Mouse (Mus musculus) urinary bladder, postnatal 14 days (tissue): ENCODE measurements around the gene Fem1a.
A peak's percentile ranks its signal among the peaks of the same experiment; 100 is the strongest.

Experiments used
- DNase-seq: peaks from one replicate; pipeline ENCODE4 v3.0.0; 2021; ENCODE audit warnings: low spot score

Fem1a gene

GRCm38 (mm10) chr17:56256239-56256881 is at the start of gene Fem1a:
Gene Fem1a (plus strand): TSS chr17:56256810.
- peak; percentile 92 for DNase-seq

- DNase-seq = no peak
Observed at GRCm38 (mm10) chr17:56206986-56207674, 49.5 kb upstream of the Fem1a start.

DNA sequence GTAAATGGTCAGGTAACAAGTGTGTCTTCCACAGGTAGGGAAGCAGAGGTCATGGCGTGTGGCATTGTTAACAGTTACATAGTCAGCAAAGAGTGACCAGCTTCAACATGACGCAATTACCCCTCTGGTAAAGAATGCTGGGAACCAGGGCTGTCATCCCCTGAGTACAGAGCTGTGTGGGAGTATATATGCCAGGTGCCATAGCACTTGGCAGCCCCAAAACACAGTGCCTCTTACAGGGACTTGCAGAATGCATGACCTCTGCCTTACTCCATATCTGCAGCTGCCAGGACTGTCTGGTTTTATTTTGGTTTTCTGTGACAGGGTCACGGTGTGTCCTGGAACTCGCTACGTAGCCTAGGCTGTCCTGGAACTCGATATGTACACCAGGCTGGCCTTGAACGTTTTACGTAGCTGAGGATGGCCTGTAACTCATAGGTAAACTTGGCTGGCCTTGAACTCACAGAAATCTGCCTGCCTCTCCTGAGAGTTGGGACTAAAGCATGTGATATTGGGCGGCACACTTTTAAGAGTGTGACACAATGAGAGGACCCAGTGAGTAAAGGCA is 48.6 kb upstream of the Fem1a start:
- no peak for DNase-seq

DNA sequence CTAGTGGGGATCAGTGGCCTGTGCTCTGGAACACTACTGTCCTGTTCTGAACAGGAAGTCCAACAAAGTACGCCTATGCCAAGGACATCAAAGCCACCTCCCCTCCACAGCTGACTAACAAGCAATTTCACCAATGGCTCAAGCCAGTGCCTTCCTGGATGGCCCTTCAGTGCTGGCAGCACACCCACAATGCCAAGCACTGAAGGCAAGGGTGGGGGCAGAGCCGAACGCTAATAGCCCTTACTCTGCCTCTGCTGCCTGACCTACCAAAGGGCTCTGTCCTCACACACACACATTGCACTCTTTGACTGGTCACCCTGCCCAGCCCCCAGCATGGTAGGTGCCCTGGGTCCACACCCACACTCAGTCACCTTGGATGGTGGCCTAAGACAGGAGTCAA is 47.8 kb upstream of the Fem1a start:
- DNase-seq = no peak

DNA sequence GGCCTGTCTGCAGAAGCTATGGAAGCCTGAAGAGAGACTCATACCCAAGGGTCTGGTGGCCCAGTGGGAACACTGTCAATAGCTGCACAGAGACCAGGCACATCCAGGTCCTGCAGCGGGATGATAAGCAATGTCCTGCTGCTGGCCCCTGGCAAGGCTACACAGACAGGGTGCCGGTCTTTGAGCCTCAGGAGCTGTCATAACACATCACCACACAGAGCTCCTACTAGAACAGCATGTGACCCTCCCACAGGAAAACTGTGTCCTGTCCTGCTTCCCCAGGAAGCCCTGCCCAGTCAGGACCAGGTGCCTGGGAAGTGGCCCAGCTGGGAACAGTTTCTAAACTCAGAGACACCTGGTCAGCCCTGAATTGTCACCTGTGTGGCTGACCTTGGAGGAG is 45.5 kb upstream of the Fem1a start:
- DNase-seq = no peak

DNA sequence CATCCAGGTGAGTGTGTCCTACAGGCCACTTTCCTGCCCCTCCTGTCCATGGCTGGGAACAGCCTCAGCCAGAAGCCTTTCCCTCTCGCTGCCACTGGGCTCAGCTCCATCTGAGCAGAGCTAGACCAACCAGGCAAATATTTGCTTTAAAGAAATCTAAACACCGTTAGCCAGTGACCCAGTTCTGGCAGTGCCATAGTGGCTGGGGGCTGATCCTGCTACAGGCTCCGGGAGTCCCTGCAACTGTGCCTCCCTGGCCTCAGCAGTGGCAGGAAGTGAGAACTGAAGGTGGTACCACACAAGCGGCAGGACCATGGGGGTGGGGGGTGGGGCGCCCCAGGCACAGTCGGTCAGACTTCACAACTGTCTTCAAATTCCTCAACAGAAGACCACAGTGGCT is 43.9 kb upstream of the Fem1a start:
- no peak for DNase-seq

GRCm38 (mm10) chr17:56214229-56214628 is 42.4 kb upstream of the Fem1a start:
- DNase-seq = no peak

GRCm38 (mm10) chr17:56217670-56218069 is 38.9 kb upstream of the Fem1a start:
- no peak for DNase-seq

GRCm38 (mm10) chr17:56218377-56219191 is 38.0 kb upstream of the Fem1a start, which contains the start of gene Dpp9:
Gene Dpp9 (minus strand): TSS chr17:56218905.
- DNase-seq = peak; percentile 89

GRCm38 (mm10) chr17:56219251-56219650 is 37.4 kb upstream of the Fem1a start:
- no peak for DNase-seq

DNA sequence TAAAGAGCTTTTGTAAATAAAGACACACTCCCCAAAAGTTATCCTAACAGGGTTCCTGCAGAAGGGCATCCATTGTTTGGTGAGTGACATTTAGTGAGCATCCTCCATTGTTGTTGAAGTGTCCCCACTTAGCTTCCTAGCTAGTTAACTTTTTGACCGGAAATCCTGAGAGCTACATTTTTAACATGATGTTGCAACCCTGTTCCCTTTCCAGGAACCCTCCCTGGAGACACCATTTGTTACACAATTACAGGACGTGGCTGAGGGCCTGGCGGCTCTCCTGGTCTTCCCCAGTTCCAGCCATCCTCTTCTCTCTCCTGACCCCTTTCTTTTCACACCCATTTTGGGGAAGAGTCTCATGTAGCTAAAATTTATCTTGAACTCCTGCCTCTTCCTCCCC is 36.8 kb upstream of the Fem1a start:
- peak; percentile 55 for DNase-seq

DNA sequence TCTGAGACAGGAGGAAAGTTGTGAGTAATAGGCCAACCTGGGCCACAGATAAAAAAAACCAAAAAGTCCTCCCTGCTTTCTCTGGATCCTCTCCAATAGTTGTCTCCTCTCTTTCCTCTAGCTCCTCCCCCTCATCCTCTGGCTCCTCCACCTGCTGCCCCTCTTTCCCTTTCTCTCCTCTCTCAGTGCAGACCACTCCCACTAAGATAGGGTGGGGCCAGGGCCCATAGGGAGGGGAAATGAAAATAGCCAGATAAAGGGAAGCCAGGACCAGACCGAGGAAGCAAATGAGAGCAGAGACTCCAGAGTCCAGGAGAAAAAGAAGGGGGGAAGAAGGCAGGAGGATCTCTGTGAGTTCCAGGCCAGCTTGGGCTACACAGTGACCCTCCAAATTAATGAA is 31.7 kb upstream of the Fem1a start:
- no peak for DNase-seq

DNA sequence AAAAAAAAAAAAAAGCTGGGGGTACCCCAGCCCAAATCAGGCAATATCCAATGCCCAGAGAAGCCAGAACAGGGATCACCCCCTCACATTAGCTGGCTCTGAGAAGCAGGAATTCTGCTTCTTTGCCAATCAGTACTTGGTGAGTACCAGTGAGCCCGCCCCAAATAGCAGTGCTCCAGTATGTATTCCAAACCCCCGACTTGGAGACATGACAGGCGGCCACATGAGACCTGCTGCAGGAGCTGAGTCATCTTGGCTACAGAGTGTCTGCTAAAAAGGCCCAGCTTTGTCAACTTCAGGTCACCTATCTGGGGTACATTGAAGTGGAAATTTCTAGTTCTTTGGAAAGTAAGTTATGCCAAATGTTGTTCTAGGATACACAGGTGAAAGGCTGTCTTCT is 30.0 kb upstream of the Fem1a start:
- no peak for DNase-seq

DNA sequence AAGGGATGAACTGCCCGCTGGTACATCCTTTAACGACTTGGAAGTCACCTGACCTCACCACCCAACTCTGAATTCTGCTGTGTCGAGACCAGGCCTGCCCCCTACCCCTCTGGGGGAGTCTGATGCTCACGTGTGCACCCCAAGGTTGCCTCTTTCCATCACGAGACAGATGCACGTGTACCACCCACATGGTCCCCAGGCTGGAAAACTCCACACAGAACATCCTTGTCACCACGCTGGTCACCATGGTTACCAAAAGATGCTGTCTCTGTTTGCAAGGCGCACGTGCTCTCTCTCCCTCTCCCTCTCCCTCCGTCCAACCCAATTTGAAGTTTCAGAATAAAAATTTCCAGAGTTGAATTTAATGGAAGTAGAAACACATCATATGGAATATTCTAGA is 26.7 kb upstream of the Fem1a start:
- DNase-seq = no peak

DNA sequence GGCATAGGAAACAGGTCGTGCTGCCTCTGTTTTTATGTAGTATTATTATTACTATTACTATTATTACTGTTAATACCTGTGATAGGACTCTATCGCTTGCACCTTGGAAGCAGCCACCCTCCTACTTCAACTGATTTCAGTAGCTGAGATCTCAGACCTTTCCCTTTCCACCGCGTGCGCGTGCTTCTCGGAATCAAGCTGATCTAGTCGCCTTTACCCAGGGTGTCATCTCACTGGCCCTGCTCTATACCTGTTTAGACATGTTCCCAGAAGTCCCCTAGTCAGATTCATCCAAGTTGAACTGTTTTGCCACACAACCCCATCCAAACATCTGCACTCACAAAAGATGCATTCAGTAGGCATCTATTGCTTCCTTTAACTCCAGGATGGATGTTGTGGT is 23.2 kb upstream of the Fem1a start:
- DNase-seq = no peak

- DNase-seq = no peak
Observed at GRCm38 (mm10) chr17:56233818-56234469, 22.7 kb upstream of the Fem1a start.

DNA sequence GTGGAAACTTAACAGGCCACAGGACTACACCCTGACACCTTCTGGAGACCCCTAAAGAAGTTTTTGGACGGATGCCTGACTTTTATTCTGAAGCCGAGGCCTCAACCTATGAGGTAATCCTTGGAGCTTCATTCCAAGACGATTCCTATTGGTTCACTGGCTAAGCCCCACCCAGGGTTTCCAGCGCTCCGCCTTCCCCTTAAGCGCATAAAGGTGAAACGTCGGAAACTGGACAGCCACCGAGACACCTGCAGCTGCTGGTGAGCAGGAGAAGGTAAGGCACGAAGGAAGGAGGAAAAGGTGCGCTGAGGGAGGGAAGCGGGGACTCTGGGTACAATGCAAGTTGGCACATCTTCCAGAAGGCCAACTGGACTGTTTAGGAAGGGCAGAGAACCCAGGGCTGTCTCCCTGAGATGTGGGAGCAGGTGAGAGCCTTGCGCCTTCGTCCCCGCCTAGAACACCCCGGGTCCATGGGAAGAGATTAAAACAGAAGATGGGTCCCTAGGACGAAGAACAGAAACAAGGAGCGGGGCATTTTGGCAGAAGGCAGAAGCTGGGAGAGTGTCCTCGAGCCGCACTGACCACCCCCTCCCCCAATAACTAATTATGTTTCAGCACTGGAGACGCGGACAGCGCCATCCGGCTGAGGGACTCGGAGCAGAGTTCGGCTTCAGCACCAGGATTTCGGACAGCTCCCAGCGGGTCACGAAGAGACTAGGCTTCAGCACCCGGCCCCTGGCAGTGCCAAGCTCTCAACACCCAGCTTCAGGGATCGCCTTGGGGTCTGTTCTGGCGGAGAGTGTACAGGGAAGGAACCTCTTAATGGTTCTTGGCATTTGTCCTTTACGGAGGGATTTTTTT is 14.8 kb upstream of the Fem1a start:
- DNase-seq = peak; percentile 95

- DNase-seq = no peak
Observed at GRCm38 (mm10) chr17:56245608-56246007, 11.0 kb upstream of the Fem1a start.

DNA sequence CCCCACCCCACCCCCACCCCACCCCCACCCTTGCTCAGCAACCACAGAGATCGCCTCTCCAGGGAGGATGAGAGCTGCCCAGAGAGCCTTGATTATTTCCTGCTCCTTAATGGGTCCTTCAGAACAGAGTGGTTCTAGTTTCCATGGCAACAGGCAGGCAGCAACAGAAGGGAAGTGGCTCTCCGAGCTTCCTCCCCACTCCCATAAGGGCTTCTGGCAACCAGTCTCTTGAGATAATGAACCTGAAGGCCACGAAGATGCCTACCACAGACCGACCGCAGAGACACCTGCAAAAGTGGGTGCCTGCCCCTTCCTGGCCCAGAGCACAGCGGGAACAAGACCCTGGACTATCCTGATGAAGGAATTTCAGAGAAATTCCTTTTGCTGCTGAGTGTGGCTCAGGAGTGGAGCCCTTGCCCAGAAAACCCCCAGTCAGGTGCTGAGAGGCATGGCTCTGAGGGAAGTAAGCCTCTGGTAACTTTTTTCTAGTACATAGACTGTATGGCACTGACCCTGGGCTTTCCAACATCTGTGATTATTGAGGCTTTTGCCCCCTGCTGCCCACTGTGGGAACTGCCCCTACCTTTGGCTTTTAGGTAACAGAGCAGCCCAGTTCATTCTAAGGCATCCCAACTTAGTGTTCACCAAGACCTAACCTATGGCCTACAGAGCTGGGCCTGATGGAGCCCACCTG is 5.3 kb upstream of the Fem1a start:
- peak; percentile 67 for DNase-seq

- no peak for DNase-seq
Observed at GRCm38 (mm10) chr17:56254695-56255094, 1.9 kb upstream of the Fem1a start.

DNA sequence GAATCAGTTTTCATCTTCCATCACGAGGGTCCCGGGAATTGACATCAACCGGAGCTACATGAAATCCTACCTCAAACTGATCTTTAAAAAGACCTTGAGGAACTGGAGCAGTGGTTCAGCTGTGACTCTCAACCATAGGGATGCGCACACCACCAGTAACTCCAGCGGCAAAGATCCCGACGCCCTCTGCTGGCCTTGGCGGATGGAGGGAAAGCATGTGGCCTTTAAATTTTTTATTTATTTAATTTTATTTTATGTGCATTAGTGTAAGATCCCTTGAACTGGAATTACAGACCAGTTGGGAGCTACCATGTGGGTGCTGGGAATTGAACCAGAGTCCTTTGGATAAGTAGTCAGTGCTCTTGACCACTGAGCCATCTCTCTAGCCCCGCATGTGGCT is 1.2 kb upstream of the Fem1a start:
- peak; percentile 41 for DNase-seq
